Mouse (Mus musculus) right cerebral cortex, postnatal 36 days (tissue): ENCODE measurements around the gene Shisa9.
A peak's percentile ranks its signal among the peaks of the same experiment; 100 is the strongest.

Experiments
- DNase-seq, 2 experiments: peaks; one replicate each; pipeline ENCODE4 v3.0.0; 2022; ENCODE audit warnings: low spot score in 2 of 2, mixed read lengths in 1 of 2

Gene Shisa9

GRCm38 (mm10) chr16:12072573-12072972, 88.7 kb downstream of the Shisa9 start:
- no peak for DNase-seq

DNA sequence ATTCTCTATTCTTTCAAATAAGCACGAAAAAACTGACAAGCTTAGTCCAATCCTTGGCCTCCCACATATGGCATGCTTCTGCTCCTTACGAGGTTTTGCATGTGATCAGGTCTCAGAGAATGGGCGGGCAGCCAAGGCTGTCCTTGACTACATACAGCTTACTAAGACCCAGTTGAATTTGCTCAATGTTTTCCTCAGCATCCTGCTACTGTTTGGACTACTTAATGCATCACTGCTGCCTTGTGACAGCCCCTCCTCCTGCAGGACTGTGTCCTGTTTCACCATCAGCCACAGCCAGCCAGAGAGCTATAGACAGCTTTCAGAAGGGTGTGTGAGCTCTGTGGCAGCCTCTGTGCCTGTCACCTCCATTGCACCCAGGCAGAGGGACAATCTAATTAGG, 92.4 kb downstream of the Shisa9 start:
- no peak for DNase-seq

- no peak for DNase-seq
Measured at GRCm38 (mm10) chr16:12076700-12077099, 92.8 kb downstream of the Shisa9 start.

DNA sequence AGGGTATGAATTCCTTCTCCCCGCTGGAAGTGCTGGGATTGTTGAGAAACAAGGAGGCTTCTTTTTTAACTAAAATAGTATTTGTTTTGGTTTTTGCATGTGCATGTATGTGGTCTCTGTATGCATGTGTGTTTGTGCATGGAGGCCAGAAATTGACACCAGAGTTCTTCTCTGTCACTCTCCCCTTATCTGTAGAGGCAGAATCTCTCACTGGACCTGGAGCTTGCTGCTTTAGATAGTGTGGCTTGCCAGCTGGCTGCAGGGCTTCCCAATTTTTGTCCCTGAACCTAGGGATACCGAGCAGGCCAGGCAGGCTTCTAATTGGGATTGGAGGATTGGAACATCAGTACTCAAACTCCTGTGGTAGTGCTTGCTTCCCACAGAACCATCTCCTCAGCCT, 99.2 kb downstream of the Shisa9 start:
- DNase-seq = no peak

DNA sequence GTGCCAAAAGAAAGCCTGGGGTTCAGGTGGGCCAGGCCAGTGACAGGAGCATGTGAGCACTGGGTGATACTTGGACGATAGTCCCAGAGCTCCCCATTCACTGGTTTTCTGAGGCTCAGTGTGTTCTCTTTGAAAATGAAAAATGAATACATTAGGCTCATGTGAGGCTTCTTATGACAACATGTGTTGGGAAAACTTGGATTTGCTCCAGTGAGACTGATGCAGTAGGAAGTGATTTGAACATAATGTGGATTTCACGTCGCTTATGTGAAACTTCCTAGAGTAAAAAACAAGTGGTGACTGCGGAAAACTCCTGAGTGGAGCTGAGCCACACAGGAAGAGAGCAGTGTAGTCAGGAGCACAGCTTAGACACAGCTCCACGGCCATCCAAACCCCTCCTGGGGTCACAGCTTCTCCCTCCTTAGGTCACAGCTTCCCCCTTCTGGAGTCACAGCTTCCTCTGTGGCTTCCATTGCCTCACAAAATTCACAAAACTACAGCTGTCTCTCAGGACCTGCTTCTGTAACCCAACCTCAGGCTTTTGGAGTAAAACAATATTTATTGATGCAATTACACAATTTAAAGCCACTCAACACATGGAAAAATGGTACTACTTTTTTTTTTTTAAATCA, 106.8 kb downstream of the Shisa9 start:
- DNase-seq = no peak

DNA sequence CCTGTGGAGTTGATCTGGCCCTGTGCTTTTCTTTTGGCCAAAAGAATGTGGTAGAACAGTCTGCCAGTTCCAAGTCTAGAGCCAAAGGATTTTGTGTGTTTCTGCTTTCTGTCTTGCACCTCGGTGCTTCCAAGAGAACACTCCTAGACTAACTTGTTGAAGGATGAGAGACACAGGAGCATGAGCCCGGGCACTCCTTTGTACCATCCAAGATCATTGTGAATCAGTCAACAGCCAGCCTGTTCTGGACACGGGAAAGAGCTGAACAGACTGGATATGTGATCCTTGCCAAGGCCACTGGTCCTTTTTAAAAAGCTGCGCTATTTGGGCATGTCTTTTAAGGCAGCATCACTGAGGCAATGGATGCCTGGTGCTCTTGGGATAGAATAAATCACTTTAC, 109.3 kb downstream of the Shisa9 start:
- no peak for DNase-seq

- DNase-seq = no peak
Measured at GRCm38 (mm10) chr16:12094784-12095315, 110.9 kb downstream of the Shisa9 start.

DNA sequence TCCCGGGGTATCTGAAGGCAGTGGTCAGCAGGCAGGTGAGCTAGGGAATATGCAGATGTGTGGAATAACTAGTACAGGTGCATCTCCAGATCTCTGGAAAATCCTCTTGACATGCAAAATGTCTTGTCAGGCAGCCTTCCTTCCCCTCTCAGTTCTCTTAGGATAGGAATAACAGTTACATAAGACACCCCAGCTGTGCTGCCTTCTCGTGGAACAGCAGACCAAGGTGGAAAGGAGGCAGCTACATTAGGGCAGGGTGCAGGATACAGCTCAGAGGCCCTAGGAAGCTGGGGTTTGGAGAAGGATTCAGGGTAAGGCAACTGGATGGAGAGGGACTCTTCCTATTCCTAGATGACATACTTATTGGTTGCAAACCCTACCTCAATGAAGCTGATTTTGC, 111.5 kb downstream of the Shisa9 start:
- no peak for DNase-seq

GRCm38 (mm10) chr16:12108436-12108835, 124.5 kb downstream of the Shisa9 start:
- DNase-seq = no peak

DNA sequence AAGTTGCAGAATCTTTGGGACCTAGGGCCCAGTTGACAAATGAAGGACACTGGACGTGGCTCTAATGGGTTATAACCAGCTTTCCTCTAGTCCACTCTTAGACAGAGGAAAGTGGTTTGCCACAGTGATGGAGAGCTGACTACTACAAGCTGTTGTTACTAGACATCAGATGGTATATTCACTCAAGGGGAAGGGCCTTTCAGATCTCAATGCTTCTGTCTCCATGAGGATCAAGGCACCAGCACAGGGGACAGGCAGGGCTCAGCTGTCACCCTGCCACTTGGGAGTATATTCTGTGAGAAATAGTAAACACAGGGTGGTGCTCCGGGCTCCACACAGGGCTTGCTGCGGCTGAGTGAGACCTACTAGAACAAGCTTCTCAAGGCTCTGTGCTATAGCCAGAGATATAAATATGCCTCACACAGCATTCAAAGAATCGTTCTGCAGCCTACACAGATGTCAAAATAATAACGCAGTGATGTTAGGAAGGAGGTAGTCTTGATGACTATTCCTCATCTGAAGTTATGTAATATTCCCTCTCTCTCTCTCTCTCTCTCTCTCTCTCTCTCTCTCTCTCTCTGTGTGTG, 127.0 kb downstream of the Shisa9 start:
- DNase-seq = peak in 1 of 2 experiments; percentile 48

DNA sequence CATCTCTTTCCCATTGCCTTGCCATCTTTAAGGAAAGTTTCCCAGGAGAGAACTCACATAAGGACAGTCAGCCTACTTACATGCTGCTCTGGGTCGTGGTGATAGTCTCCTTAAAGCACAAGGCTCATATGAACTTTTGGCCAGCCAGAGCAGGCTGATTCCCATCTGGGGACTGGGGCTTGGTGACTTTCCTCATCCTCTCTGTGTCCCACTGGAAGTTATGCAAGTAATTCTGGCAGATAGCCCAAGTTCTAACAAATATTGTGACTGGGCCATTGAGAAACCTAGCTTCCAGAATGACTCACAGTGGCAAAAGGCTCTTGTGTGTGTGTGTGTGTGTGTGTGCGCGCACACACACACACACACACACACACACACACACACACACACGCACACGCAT, 130.5 kb downstream of the Shisa9 start:
- DNase-seq = no peak

DNA sequence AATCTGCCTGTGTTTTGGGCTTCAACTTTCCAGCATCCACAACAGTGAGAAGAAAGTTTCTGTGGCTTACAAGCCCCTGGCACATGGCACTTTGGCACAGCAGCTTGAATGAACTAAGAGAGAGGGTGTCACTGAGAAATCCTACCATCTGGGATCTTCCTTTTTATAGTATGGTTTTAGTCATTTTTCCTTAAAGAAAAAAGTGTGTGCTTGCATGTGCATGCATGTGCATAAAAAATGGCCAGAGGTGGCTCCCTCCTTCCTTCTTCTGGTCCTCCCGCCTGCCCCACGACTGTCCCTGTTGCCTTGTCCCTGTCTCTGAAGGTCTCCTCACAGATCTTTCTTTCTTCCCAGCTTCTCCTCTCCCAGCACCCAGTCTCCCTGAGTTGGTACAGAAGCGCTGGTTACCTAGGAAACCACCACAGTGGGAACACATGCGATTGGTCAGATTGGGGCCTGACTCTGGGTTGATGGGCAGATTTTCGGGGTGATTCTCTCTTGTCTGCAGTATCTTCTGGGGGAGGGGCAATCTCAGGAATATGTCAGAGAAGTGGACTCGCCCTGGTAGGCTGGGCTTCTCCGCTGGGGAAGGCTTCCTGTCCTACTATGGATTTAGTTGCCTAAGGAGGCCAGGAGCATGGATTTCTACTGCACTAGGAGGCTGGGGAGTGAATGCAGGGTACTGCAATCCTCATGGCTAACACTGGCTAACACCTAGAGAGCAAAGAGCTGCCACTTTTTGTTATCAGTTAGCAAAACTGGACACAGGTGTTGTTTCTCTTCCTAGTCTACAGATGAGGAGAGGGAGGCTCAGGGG, 131.3 kb downstream of the Shisa9 start:
- DNase-seq = peak; percentile 55 to 58

- DNase-seq = no peak
Measured at GRCm38 (mm10) chr16:12116926-12117325, 133.0 kb downstream of the Shisa9 start.

GRCm38 (mm10) chr16:12119463-12119862, 135.6 kb downstream of the Shisa9 start:
- peak in 1 of 2 experiments; percentile 42 for DNase-seq

GRCm38 (mm10) chr16:12129782-12130181, 145.9 kb downstream of the Shisa9 start:
- no peak for DNase-seq

DNA sequence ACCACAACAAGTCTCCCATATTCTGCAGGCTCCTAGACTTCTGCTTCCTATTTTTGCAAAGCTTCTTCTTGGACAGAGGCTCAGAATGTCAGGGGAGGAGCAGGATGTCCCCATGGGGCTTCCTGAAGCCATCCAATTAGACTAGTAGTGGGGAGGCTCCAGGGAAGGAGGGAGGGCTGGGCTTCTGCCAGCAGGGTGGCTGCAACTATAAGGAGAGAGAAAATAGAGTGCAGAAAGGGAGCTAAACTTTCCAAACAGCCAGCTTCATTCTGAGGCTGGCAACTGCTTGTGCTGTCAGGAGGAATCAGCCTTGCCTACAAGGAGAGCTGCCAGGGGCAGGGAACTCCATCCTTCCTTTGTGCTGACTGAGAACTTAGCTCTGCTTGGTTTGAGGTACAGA, 162.8 kb downstream of the Shisa9 start:
- peak; percentile 7 to 18 for DNase-seq

DNA sequence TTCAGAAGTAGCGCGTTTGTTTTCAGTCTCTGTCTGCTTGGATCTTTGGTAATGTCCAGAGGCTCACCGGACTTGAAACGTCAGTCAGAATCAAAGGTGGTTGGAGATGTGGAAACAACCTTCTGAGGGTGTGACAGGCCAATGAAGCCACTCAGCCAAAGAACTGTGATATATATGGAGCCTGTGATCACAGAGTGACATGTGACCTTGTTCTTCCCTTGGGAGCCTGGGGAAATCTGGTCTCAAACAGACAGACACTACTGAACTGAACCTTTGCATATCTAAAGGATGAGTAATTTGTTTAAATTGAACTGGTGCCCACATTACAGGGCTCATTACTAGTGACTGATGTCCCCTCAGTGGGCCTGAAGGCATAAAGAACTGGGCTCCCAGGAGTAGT, 168.1 kb downstream of the Shisa9 start:
- DNase-seq = no peak

DNA sequence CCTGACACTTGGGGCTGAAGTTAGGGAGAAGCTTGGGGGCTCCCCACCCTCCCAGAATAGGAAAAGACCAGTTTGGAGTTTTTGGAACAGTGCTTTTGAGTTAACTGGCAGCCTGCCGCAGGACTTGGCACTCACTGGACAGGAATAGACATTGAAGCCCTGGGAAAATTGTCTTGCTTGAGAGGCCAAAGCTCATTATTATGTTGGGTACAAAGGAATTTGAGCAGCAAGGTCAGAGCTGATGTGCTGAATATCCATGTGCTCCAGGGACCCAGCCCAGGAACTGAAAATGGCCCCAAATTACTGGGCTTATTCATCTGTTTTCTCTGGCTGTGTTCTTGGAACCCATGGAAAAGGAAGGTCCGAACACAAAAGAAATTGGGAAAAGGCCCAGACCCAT, 170.6 kb downstream of the Shisa9 start:
- peak; percentile 29 to 48 for DNase-seq

DNA sequence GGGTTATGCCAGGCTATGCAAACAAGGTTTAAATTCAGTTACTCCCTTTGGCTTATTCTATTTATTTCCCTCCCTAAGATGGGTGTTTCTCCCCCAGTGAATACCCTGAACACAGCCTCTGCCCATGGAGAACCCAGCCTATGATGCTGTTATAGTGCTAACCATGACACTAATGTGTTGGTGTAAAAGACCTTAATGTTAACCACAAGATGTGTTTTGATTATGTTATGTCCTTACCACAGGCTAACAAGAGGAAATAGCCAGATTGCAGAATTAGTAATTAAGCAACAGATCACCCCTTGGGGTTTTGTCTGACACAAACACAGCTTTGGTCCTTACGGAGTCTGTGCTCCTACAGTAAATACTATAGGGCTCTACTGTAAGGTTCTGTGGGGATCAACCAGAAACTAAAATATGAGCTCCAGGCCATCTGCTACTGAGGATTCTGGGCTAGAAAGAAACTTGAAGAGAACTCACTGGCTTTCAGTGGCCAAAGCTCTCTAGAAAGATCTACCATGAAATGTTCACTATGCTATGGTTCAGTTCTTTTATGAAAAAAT, 189.6 kb downstream of the Shisa9 start:
- no peak for DNase-seq

DNA sequence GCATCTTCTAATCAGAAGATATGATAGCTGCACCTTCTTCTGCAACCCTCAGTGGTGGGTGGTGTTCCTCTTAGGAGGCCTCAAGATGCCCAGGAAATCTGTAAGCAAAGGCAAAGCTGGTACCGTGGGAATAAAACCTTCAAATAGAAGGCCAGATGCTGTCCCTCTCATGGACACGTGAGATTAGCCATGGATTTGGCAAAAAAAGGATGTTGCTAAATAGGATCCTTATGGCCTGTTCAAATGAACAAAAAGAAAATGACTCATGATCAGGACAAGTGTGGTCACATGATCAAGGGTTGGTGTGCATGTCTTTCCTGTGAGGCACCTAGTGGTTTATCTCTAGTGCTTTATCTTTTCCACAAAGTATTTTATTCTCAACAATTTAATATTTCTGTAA, 194.1 kb downstream of the Shisa9 start:
- DNase-seq = no peak

- no peak for DNase-seq
Measured at GRCm38 (mm10) chr16:12189739-12190138, 205.8 kb downstream of the Shisa9 start.

- no peak for DNase-seq
Measured at GRCm38 (mm10) chr16:12196841-12197240, 212.9 kb downstream of the Shisa9 start.
